Mouse (Mus musculus) pancreas, adult 10 weeks (tissue): Measurements from ENCODE around the gene 4932415D10Rik. TPM values are rescaled to one million over a fixed set of nuclear protein-coding genes. Genes with fewer than 3 reads are reported as not detected.

Experiments used
- polyA plus RNA-seq: library from polyadenylated mRNA; stranded (reverse); fragments of 350-450 nt; fragmentation: Illumina TruSeq; extraction: RNeasy Lipid Tissue Mini Kit (QIAGEN cat#74804); gene quantifications from one replicate; pipeline ENCODE4 v1.2.3, GENCODE M21; 2015; ENCODE audit warnings: low read depth, low replicate concordance; ENCODE audit not compliant: insufficient read depth

The 4932415D10Rik gene
- not detected for polyA plus RNA-seq

GRCm38 (mm10) chr10:82316482-82316881 is at the start of gene 4932415D10Rik:
4932415D10Rik (minus strand) TSS chr10:82316582.

GRCm38 (mm10) chr10:82354083-82355010 is 38.0 kb upstream of the 4932415D10Rik start, which contains the start of gene Gm4924:
Gm4924 (plus strand) TSS chr10:82354255.

GRCm38 (mm10) chr10:82240742-82241400 is 75.5 kb downstream of the 4932415D10Rik start, which contains the start of gene Zfp938:
Zfp938 (minus strand) TSS chr10:82241280.

Other genes with a start within 250 kb of the 4932415D10Rik start
- gene BC024063, start 233.2 kb downstream of the 4932415D10Rik start, polyA plus RNA-seq = not detected
- gene AU041133, start 188.6 kb downstream of the 4932415D10Rik start, polyA plus RNA-seq = 0.41 TPM
- 2.9 TPM for gene Zfp938, start 75.3 kb downstream of the 4932415D10Rik start, polyA plus RNA-seq
- 0.87 TPM for gene Gm4924, start 37.7 kb upstream of the 4932415D10Rik start, polyA plus RNA-seq
- gene Gm1553, start 176.0 kb upstream of the 4932415D10Rik start, polyA plus RNA-seq = not detected